Mouse (Mus musculus) neural tube, embryonic 14.5 days (tissue): ENCODE results near the gene Ube2j1. TPM values are rescaled to one million over a fixed set of nuclear protein-coding genes. Genes with fewer than 3 reads are reported as not detected.

ENCODE experiments used
- ATAC-seq: fragments of 200-750 bp; cut with Nextera tagmentation; 2 replicates; pipeline ENCODE4 v1.8.0; 2017; ENCODE audit warnings: low read depth, mild to moderate bottlenecking, moderate TSS enrichment, moderate library complexity
- H3K27ac ChIP-seq: fragments of 300-500 bp; sonication (generic); 2 replicates; pipeline ENCODE4 v1.5.1; 2014; ENCODE audit warnings: low read depth, mild to moderate bottlenecking, control low read depth, low read length, moderate library complexity, mixed read lengths
- H3K27me3 ChIP-seq: fragments of 300-500 bp; sonication (generic); 2 replicates; pipeline ENCODE4 v1.6.1; 2014; ENCODE audit warnings: low read length; ENCODE audit not compliant: control insufficient read depth, insufficient read depth
- H3K36me3 ChIP-seq: fragments of 300-500 bp; sonication (generic); 2 replicates; pipeline ENCODE4 v1.6.1; 2014; ENCODE audit warnings: low read length, mixed read lengths; ENCODE audit not compliant: control insufficient read depth, insufficient read depth
- H3K4me1 ChIP-seq: fragments of 300-500 bp; sonication (generic); 2 replicates; pipeline ENCODE4 v1.6.1; 2014; ENCODE audit warnings: low read length; ENCODE audit not compliant: control insufficient read depth, insufficient read depth
- H3K4me2 ChIP-seq: fragments of 300-500 bp; sonication (generic); 2 replicates; pipeline ENCODE4 v1.6.1; 2014; ENCODE audit warnings: mild to moderate bottlenecking, low read depth, low read length, control low read depth
- H3K4me3 ChIP-seq: fragments of 300-500 bp; sonication (generic); 2 replicates; pipeline ENCODE4 v1.5.1; 2014; ENCODE audit warnings: low read depth, low read length, control low read depth, mixed read lengths
- H3K9ac ChIP-seq: fragments of 300-500 bp; sonication (generic); replicated peaks from 2 replicates; pipeline ENCODE4 v1.6.1; 2014; ENCODE audit warnings: low read depth, mild to moderate bottlenecking, control low read depth, low read length, mixed read lengths
- H3K9me3 ChIP-seq: fragments of 300-500 bp; sonication (generic); 2 replicates; pipeline ENCODE4 v1.6.1; 2016; ENCODE audit warnings: low read length; ENCODE audit not compliant: control insufficient read depth
- WGBS: fragments of 180-500 bp; shearing (Covaris S2); extraction: QIAGEN DNeasy Blood & Tissue Kit; methylation state at CpG from one replicate; pipeline ENCODE4 v1.1.7; 2014; 5-methylcytosine and 5-hydroxymethylcytosine counted together
- polyA plus RNA-seq: library from polyadenylated mRNA; unstranded; fragments of >200 nt; fragmentation: Nextera tagmentation; extraction: Ambion mirVana; gene quantifications from 2 replicates; pipeline ENCODE4 v1.2.1, GENCODE M21; 2014

The Ube2j1 gene
- polyA plus RNA-seq, result 78.9 and 81.9 TPM in 2 replicates

- under 1% methylated on average over 76 of the region's 123 CpGs for WGBS
- Histone ChIP-seq H3K9me3 (no peaks in the 10 kb centered on the region), H3K4me3 (peak within 1 kb of the TSS; percentile 91), H3K9ac (peak within 1 kb of the TSS; percentile 98), H3K4me1 (peaks cover 24% of the 10 kb centered on the region), H3K27me3 (no peaks in the 10 kb centered on the region), H3K4me2 (peak within 1 kb of the TSS; percentile 78), H3K27ac (peak within 1 kb of the TSS; percentile 99), H3K36me3 (no peaks in the 10 kb centered on the region)
- peak; percentile 98 for ATAC-seq
These were observed at the start of gene Ube2j1 for GRCm38 (mm10) chr4:33031195-33031960. TSS of gene Ube2j1 (plus strand) at chr4:33031416.

DNA sequence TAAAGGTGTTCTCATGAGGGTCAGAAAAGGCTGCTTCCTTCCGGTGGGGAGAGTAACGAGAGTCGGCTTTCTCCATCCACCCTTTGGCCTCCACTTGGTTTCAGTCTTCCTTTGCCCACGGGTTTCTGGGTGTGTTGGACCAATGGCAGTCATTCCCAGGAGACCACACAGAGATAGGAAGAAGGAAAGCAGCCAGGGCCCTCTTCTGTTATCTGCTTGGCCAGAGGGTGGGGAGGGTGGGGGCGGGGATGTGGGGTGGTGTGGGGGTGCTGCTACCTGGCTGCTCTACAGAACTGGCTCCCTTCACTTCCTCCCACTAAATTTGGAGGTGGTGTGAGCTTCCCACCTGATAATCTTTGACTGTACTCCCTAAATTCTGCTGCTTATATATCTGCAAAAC is 49.6 kb upstream of the Ube2j1 start:
- Histone ChIP-seq H3K9me3 (no peaks in the 10 kb centered on the region), H3K27ac (no peak overlapping the region), H3K9ac (no peak overlapping the region), H3K4me2 (no peak overlapping the region; the same call in 1 of the 2 replicates), H3K36me3 (no peaks in the 10 kb centered on the region), H3K4me3 (no peak overlapping the region), H3K4me1 (peaks cover 13% of the 10 kb centered on the region; the same call in 1 of the 2 replicates), H3K27me3 (no peaks in the 10 kb centered on the region)
- 32% methylated on average over 5 of the region's 5 CpGs for WGBS
- no peak for ATAC-seq

GRCm38 (mm10) chr4:32982041-32982715 is 49.0 kb upstream of the Ube2j1 start:
- H3K27ac ChIP-seq, result peak overlapping the region; percentile 89
- 0 out of 2 replicates have a peak overlapping the region, but pooled peaks have one; percentile 88 for H3K9ac ChIP-seq
- H3K4me2 ChIP-seq, result peak overlapping the region; percentile 87
- WGBS, result 2% methylated on average over 15 of the region's 15 CpGs
- ATAC-seq, result peak; percentile 55
- H3K4me3 ChIP-seq, result peak overlapping the region; percentile 94
- peaks cover 13% of the 10 kb centered on the region; the same call in 1 of the 2 replicates for H3K4me1 ChIP-seq
- no peaks in the 10 kb centered on the region for H3K27me3 ChIP-seq
- no peaks in the 10 kb centered on the region for H3K9me3 ChIP-seq
- H3K36me3 ChIP-seq, result no peaks in the 10 kb centered on the region

DNA sequence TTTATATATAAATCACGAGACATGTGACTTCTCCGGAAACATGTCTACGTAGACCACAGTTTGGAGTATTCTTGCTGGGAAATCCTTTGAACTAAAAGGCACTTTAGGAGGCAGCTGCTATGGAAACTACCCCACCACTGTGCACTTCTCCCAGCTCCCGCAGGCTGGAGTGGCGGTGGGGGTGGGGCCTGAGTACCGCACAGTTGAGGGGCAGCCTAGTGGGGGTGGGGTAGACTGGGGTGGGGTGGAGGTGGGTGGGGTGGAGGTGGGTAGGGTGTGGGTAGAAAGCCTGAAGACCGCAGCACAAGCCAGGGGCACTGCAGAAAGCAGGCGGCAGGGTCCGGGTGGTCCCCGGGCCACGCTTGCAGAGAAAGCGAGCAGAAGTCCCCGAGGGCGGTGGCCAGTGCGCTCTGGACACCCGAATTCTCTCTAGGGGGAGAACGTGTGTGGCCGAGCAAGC is 48.5 kb upstream of the Ube2j1 start, which contains the start of gene Rragd:
Gene Rragd, plus strand, starts transcription at position 322 of the 460 bp plus-strand sequence.
- Histone ChIP-seq H3K4me3 (peak within 1 kb of the TSS; percentile 94), H3K9ac (peak within 1 kb of the TSS; percentile 88), H3K4me1 (peaks cover 13% of the 10 kb centered on the region; the same call in 1 of the 2 replicates), H3K36me3 (no peaks in the 10 kb centered on the region), H3K9me3 (no peaks in the 10 kb centered on the region), H3K4me2 (peak within 1 kb of the TSS; percentile 87), H3K27ac (peak within 1 kb of the TSS; percentile 89), H3K27me3 (no peaks in the 10 kb centered on the region)
- WGBS, result under 1% methylated on average over 18 of the region's 18 CpGs
- ATAC-seq, result peak; percentile 87

DNA sequence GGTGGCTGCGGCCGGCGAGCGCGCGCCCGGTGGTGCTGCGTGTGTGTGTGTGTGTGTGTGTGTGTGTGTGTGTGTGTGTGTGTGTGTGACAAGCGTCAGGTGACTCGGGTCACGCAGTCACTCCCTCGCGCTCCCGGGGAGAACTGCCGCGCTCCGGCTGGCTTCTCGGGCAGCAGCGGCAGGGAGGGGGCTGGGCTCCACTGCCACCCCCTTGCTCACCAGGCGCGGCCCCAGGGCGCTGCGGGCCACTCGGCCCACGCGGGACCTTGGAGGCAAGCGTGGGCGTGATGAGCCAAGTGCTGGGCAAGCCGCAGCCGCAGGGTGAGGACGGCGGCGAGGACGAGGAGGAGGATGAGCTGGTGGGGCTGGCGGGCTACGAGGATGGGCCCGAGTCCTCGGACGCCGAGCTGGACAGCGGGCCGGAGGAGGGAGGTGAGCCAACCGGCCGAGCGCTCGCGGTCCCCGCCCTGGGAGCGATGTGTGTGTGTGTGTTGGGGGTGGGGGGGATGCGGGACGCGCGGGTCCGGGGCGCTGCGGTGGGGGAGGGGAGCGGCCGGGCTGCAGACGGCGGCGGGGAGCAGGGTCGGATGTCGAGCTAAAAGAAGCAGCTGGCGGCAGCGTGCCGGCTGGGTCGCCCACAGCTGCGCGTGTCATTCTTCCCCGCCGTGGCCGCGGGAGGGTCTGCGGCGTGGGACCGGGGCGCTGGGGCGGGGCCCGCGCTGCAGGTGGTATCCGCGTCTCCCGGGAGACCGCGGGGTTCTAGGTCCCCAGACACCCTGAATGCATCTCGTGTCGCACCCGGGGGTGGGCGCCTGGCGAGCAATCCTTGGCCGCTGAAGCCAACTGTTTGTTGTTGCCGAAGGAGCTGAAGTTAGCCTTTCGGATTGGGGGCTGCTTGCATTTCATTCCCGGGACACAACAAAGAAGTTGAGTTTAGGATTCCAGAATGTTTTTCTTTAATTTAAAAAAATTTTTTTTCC is 47.8 kb upstream of the Ube2j1 start:
- Histone ChIP-seq H3K4me2 (peak overlapping the region; percentile 87), H3K4me3 (peak overlapping the region; percentile 94), H3K4me1 (peaks cover 13% of the 10 kb centered on the region; the same call in 1 of the 2 replicates), H3K36me3 (no peaks in the 10 kb centered on the region), H3K9ac (peak overlapping the region; percentile 88), H3K27ac (peak overlapping the region; percentile 89), H3K9me3 (no peaks in the 10 kb centered on the region), H3K27me3 (no peaks in the 10 kb centered on the region)
- under 1% methylated on average over 77 of the region's 94 CpGs for WGBS
- ATAC-seq, result peak; percentile 76

GRCm38 (mm10) chr4:32984242-32984641 is 47.0 kb upstream of the Ube2j1 start:
- no peak for ATAC-seq
- Histone ChIP-seq H3K4me3 (peak overlapping the region; percentile 94), H3K4me2 (peak overlapping the region; percentile 87), H3K9ac (peak overlapping the region; percentile 88), H3K27ac (peak overlapping the region; percentile 89), H3K27me3 (no peaks in the 10 kb centered on the region), H3K9me3 (no peaks in the 10 kb centered on the region), H3K36me3 (no peaks in the 10 kb centered on the region), H3K4me1 (peaks cover 13% of the 10 kb centered on the region; the same call in 1 of the 2 replicates)
- under 1% methylated on average over 13 of the region's 13 CpGs for WGBS

DNA sequence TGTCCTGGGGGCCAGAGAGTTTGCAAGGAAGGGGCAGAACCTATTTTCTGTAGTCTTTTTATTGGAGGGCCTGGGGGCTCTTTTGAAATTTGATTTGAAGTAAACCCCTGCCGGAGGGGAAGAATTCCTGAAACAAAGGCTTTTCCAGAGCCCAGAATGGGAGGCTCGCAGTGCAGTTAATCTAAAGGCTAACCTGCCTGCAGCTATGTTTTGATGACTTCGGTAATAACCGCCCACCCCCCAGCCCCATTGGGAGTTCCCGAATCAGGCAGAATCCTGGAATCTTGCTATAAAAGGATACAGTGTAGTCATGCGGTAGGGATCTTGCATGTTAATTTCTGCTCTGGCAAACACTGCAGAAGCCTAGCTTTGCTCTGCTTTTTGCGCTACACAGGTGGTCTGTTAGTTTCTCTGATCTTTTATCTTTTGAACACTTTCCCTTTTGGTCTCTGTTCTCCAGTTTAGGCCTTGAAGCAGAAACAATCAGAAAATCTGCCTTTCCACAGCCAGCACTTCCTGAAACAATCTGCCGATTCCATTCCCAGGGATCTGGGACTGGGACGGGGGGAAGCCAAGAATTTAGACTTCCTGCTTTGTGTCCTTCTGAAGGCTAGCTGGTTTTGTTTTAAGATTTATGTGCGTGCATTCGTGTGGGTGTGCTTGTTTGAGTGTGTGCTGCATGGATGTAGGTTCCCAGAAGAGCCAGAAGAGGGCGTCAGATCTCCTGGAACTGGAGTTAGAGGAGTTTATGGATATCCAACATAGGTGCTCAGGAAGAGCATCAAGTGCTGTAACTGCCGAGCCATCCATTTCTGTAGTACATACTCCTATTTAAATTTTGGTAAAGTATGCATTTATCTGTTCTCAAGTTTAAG is 46.2 kb upstream of the Ube2j1 start:
- ATAC-seq, result no peak
- H3K9ac ChIP-seq, result peak overlapping the region; percentile 88
- no peaks in the 10 kb centered on the region for H3K27me3 ChIP-seq
- H3K9me3 ChIP-seq, result no peaks in the 10 kb centered on the region
- H3K4me1 ChIP-seq, result peaks cover 13% of the 10 kb centered on the region; the same call in 1 of the 2 replicates
- 9% methylated on average over 13 of the region's 13 CpGs for WGBS
- peak overlapping the region; percentile 87 for H3K4me2 ChIP-seq
- H3K4me3 ChIP-seq, result peak overlapping the region; percentile 94
- peak overlapping the region; percentile 89 for H3K27ac ChIP-seq
- no peaks in the 10 kb centered on the region for H3K36me3 ChIP-seq
